Mouse (Mus musculus) CH12.LX (cell line): ENCODE measurements at regions not wholly inside any gene's neighbourhood (a gene's known extent, or its start where the extent isn't known, plus 50 kb on each side); places are given as distances from the start of the nearest gene placed in this dataset.

Source experiments
- DNase-seq: peaks from one replicate; pipeline ENCODE4 v3.0.0-alpha.2; 2013; ENCODE audit errors: extremely low read depth
- H3K27ac ChIP-seq: 2 replicates; pipeline ENCODE4 v1.5.1; 2012; ENCODE audit warnings: low read depth, mild to moderate bottlenecking, control low read depth, moderate library complexity; ENCODE audit not compliant: insufficient read depth
- H3K27me3 ChIP-seq: replicated peaks from 2 replicates; pipeline ENCODE3; 2012; ENCODE audit warnings: inconsistent platforms
- H3K36me3 ChIP-seq, 2 experiments: replicated peaks in 1 of 2; 2 replicates each; pipeline versions ENCODE3 to v1.6.1; 2012; ENCODE audit warnings: inconsistent platforms in 1 of 2, low read length in 1 of 2, mild to moderate bottlenecking in 1 of 2, mixed read lengths in 1 of 2, moderate library complexity in 1 of 2; ENCODE audit not compliant: control insufficient read depth in 1 of 2, insufficient read depth in 1 of 2
- H3K4me1 ChIP-seq, 2 experiments: 2 replicates each; pipeline ENCODE4 v1.6.1; 2012; ENCODE audit warnings: inconsistent platforms in 1 of 2, moderate library complexity in 1 of 2; ENCODE audit not compliant: insufficient read depth in 2 of 2, control insufficient read depth in 1 of 2
- H3K4me2 ChIP-seq: 2 replicates; pipeline ENCODE4 v1.6.1; 2012; ENCODE audit warnings: low read depth, mild to moderate bottlenecking, control low read depth; ENCODE audit not compliant: poor library complexity, insufficient read depth, severe bottlenecking
- H3K4me3 ChIP-seq, 3 experiments: fragments of 150-350 bp in 1 of 3; sonication (generic) in 1 of 3; replicated peaks in 1 of 3; 2 replicates each; pipeline versions ENCODE3 to v1.5.1; 2011 to 2012; ENCODE audit warnings: low read depth in 2 of 3, low read length in 2 of 3, mild to moderate bottlenecking in 2 of 3, moderate library complexity in 2 of 3, control low read depth in 1 of 3, improper control_type of control experiment in 1 of 3, inconsistent platforms in 1 of 3, mixed read lengths in 1 of 3; ENCODE audit not compliant: poor library complexity in 1 of 3
- H3K79me2 ChIP-seq: replicated peaks from 2 replicates; pipeline ENCODE4 v1.6.1; 2012; ENCODE audit warnings: mild to moderate bottlenecking, moderate library complexity; ENCODE audit not compliant: control insufficient read depth, poor library complexity, insufficient read depth, severe bottlenecking; ENCODE audit errors: extremely low read depth
- H3K9ac ChIP-seq: 2 replicates; pipeline ENCODE4 v1.6.1; 2012; ENCODE audit warnings: low read depth, mild to moderate bottlenecking, control low read depth, moderate library complexity; ENCODE audit not compliant: insufficient read depth
- H3K9me3 ChIP-seq: replicated peaks from 2 replicates; pipeline ENCODE3; 2012; ENCODE audit warnings: low read length, inconsistent platforms, mixed read lengths
- BHLHE40 ChIP-seq: IDR thresholded peaks from 2 replicates; pipeline ENCODE4 v1.6.1; 2011; ENCODE audit warnings: mild to moderate bottlenecking, low read depth, low read length, improper control_type of control experiment
- CHD1 ChIP-seq: IDR thresholded peaks from 2 replicates; pipeline ENCODE4 v1.6.1; 2012; ENCODE audit warnings: low read depth, low read length, improper control_type of control experiment, inconsistent platforms
- E2F4 ChIP-seq: IDR thresholded peaks from 2 replicates; pipeline ENCODE4 v1.6.1; 2011; ENCODE audit warnings: low read depth, low read length, improper control_type of control experiment; ENCODE audit not compliant: insufficient replicate concordance
- ELF1 ChIP-seq: IDR thresholded peaks from 2 replicates; pipeline ENCODE4 v1.6.1; 2014; ENCODE audit warnings: low read depth, mild to moderate bottlenecking, inconsistent platforms, low read length, improper control_type of control experiment
- ETS1 ChIP-seq: conservative IDR thresholded peaks from 2 replicates; pipeline ENCODE4 v1.6.1; 2012; ENCODE audit warnings: low read depth, mild to moderate bottlenecking, inconsistent platforms, low read length, improper control_type of control experiment, moderate library complexity
- JUND ChIP-seq: conservative IDR thresholded peaks from 2 replicates; pipeline ENCODE4 v1.6.1; 2011; ENCODE audit warnings: low read depth, low read length, improper control_type of control experiment
- MAFK ChIP-seq: IDR thresholded peaks from 2 replicates; pipeline ENCODE4 v1.6.1; 2011; ENCODE audit warnings: low read length, improper control_type of control experiment; ENCODE audit not compliant: insufficient replicate concordance
- MAZ ChIP-seq: IDR thresholded peaks from 2 replicates; pipeline ENCODE4 v1.6.1; 2012; ENCODE audit warnings: low read depth, mild to moderate bottlenecking, inconsistent platforms, low read length, improper control_type of control experiment, moderate library complexity
- MEF2A ChIP-seq: IDR thresholded peaks from 2 replicates; pipeline ENCODE4 v1.6.1; 2014; ENCODE audit warnings: low read depth, mild to moderate bottlenecking, inconsistent platforms, low read length, improper control_type of control experiment, borderline replicate concordance
- MYC ChIP-seq: IDR thresholded peaks from 2 replicates; pipeline ENCODE4 v1.6.1; 2011; ENCODE audit warnings: low read depth, mild to moderate bottlenecking, improper control_type of control experiment, low read length
- NELFE ChIP-seq: IDR thresholded peaks from 2 replicates; pipeline ENCODE4 v1.6.1; 2011; ENCODE audit warnings: low read depth, low read length, improper control_type of control experiment
- NRF1 ChIP-seq: IDR thresholded peaks from 2 replicates; pipeline ENCODE4 v1.6.1; 2014; ENCODE audit warnings: low read depth, mild to moderate bottlenecking, inconsistent platforms, low read length, improper control_type of control experiment, moderate library complexity
- PAX5 ChIP-seq: IDR thresholded peaks from 2 replicates; pipeline ENCODE4 v1.6.1; 2012; ENCODE audit warnings: low read length, inconsistent platforms, mixed read lengths
- POLR2AphosphoS2 ChIP-seq: IDR thresholded peaks from 2 replicates; pipeline ENCODE4 v1.6.1; 2011; ENCODE audit warnings: low read depth, low read length, improper control_type of control experiment
- SMC3 ChIP-seq: IDR thresholded peaks from 2 replicates; pipeline ENCODE4 v1.6.1; 2011; ENCODE audit warnings: low read depth, low read length, improper control_type of control experiment
- TCF12 ChIP-seq: IDR thresholded peaks from 2 replicates; pipeline ENCODE4 v1.6.1; 2014; ENCODE audit warnings: low read depth, mild to moderate bottlenecking, inconsistent platforms, low read length, improper control_type of control experiment
- UBTF ChIP-seq: IDR thresholded peaks from 2 replicates; pipeline ENCODE4 v1.6.1; 2012; ENCODE audit warnings: low read depth, mild to moderate bottlenecking, inconsistent platforms, low read length, improper control_type of control experiment, moderate library complexity
- USF1 ChIP-seq: IDR thresholded peaks from 2 replicates; pipeline ENCODE4 v1.6.1; 2014; ENCODE audit warnings: low read depth, mild to moderate bottlenecking, inconsistent platforms, low read length, improper control_type of control experiment
- USF2 ChIP-seq: conservative IDR thresholded peaks from 2 replicates; pipeline ENCODE4 v1.6.1; 2011; ENCODE audit warnings: low read depth, low read length, improper control_type of control experiment
- ZC3H11A ChIP-seq: IDR thresholded peaks from 2 replicates; pipeline ENCODE4 v1.6.1; 2012; ENCODE audit warnings: low read depth, mild to moderate bottlenecking, inconsistent platforms, low read length, improper control_type of control experiment
- ZKSCAN1 ChIP-seq: IDR thresholded peaks from 2 replicates; pipeline ENCODE4 v1.6.1; 2012; ENCODE audit warnings: low read depth, inconsistent platforms, low read length, improper control_type of control experiment, borderline replicate concordance
- dilution Hi-C: fragments of 300-500 bp; cut with MboI; formaldehyde crosslinking; loops from 2 replicates; pipeline ENCODE4 v1.14.3; 2020; ENCODE audit warnings: low sequenced_read_pairs; ENCODE audit not compliant: extremely low pct_unique_long_range_greater_than_20kb, extremely low pct_ligation_motif_present
- in situ Hi-C: fragments of 300-500 bp; cut with MboI; formaldehyde crosslinking; loops from 3 replicates; pipeline ENCODE4 v1.14.3; 2019; ENCODE audit warnings: low sequenced_read_pairs, low pct_ligation_motif_present, low pct_unique_long_range_greater_than_20kb, mixed read lengths

- dilution Hi-C loops: no loop called here
- in situ Hi-C loops: no loop called here
Measured at GRCm38 (mm10) chr10:70848141-70848540, 192.4 kb upstream of the Phyhipl start.

GRCm38 (mm10) chr10:70847341-70847882 is 191.6 kb upstream of the Phyhipl start:
- no peak for DNase-seq
- Histone ChIP-seq H3K79me2 (no peaks in the 10 kb centered on the region), H3K4me3 (no peak overlapping the region), H3K9me3 (peaks cover 70% of the 10 kb centered on the region), H3K4me1 (no peaks in the 10 kb centered on the region), H3K27ac (no peak overlapping the region), H3K36me3 (no peaks in the 10 kb centered on the region), H3K4me2 (no peak overlapping the region), H3K9ac (no peak overlapping the region), H3K27me3 (no peaks in the 10 kb centered on the region)
- TF ChIP-seq MYC (no peak), E2F4 (no peak), ETS1 (no peak), SMC3 (no peak), USF2 (no peak), BHLHE40 (no peak), TCF12 (no peak), MAZ (no peak), JUND (no peak), ZC3H11A (no peak), NELFE (no peak), MEF2A (no peak), CHD1 (no peak), NRF1 (no peak), USF1 (no peak), POLR2AphosphoS2 (no peak), MAFK (no peak), ZKSCAN1 (no peak)
- in situ Hi-C loops: no loop called here
- dilution Hi-C loops: no loop called here

More at GRCm38 (mm10) chr10:70848141-70848540, 192.4 kb upstream of the Phyhipl start:
- TF ChIP-seq PAX5: no peak
- TF ChIP-seq ELF1: no peak
- no peak for TF ChIP-seq ZC3H11A
- TF ChIP-seq MAZ: no peak
- TF ChIP-seq NELFE: no peak
- TF ChIP-seq POLR2AphosphoS2: no peak
- TF ChIP-seq UBTF: no peak
- no peak for TF ChIP-seq ETS1
- TF ChIP-seq BHLHE40: no peak
- no peak for TF ChIP-seq ZKSCAN1
- Histone ChIP-seq H3K4me1 (no peaks in the 10 kb centered on the region), H3K4me3 (no peak overlapping the region), H3K9ac (no peak overlapping the region), H3K9me3 (peaks cover 67% of the 10 kb centered on the region), H3K4me2 (no peak overlapping the region), H3K27ac (no peak overlapping the region), H3K79me2 (no peaks in the 10 kb centered on the region), H3K36me3 (no peaks in the 10 kb centered on the region), H3K27me3 (no peaks in the 10 kb centered on the region)
- DNase-seq: no peak
